Mouse (Mus musculus): ENCODE data around the gene Dhrs4.

DNA sequence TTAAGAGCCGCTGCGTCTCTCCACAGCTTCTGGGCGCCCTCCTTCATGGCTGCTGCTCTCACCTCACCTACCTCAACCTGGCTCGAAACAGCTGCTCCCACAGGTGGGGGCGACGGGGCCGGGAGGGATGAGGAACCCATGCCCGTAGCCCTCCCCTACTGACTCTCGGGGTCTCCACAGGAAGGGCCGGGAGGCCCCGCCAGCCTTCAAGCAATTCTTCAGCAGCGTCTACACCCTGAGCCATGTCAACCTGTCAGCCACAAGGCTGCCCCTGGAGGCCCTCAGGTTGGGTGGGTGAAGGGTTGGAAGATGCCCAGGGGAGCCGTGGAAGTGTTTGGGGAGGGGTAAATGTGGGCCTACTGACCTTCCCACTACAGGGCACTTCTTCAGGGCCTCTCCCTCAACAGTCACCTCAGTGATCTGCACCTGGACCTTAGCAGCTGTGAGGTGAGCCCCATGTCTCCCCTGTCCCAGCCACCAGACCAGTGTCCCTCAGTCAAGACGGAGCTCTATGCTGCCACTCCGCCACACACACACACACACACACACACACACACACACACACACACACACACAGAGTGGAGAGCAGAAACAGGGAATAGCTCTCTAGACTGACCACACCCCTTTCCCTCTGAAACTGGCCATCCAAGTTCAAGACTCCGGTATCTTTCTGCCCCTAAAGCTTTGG is 18.3 kb downstream of the Dhrs4 start:
- TF ChIP-seq POLR2A (IDR thresholded peaks at IDR 0.05; ENCODE audit: extremely low read depth, insufficient read depth, low read length) (no peak), CTCF (IDR thresholded peaks at IDR 0.05; ENCODE audit: extremely low read depth, insufficient read depth, low read length) (no peak)

All from cortical plate, adult 2 months (tissue).